Mouse (Mus musculus) cortical plate, adult 2 months (tissue): ENCODE data around the gene Ehd2.

Experiments
- CTCF ChIP-seq: fragments of 200-500 bp; IDR thresholded peaks from 2 replicates; pipeline ENCODE4 v1.5.1; 2011; ENCODE audit warnings: mild to moderate bottlenecking, control low read depth, low read length; ENCODE audit not compliant: insufficient read depth; ENCODE audit errors: extremely low read depth
- POLR2A ChIP-seq: fragments of 200-500 bp; IDR thresholded peaks from 2 replicates; pipeline ENCODE4 v1.6.1; 2011; ENCODE audit warnings: mild to moderate bottlenecking, low read length, control low read depth; ENCODE audit not compliant: insufficient read depth; ENCODE audit errors: extremely low read depth

DNA sequence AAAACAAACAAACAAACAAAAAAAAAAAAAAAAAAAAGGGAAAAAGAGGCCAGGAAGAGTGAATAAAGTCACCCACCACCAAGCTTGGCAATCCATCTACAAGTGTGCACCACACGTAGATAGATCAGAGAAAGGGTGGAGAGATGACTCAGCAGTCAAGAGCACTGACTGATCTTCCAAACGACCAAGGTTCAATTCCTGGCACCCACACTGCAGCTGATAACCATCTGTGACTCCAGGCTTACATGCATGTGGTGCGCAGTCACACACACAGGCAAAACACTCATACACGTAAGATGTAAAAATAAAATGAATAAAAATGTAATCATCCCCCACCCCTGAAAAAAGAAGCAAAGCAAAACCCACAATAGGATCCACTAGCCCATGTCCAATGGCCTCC is 35.7 kb upstream of the Ehd2 start:
- TF ChIP-seq CTCF: no peak
- no peak for TF ChIP-seq POLR2A
